Mouse (Mus musculus) cortical plate, adult 2 months (tissue): ENCODE measurements at regions not wholly inside any gene's neighbourhood (a gene's known extent, or its start where the extent isn't known, plus 50 kb on each side); places are given as distances from the start of the nearest gene placed in this dataset.

ENCODE experiments used
- CTCF ChIP-seq: fragments of 200-500 bp; IDR thresholded peaks from 2 replicates; pipeline ENCODE4 v1.5.1; 2011; ENCODE audit warnings: mild to moderate bottlenecking, control low read depth, low read length; ENCODE audit not compliant: insufficient read depth; ENCODE audit errors: extremely low read depth
- POLR2A ChIP-seq: fragments of 200-500 bp; IDR thresholded peaks from 2 replicates; pipeline ENCODE4 v1.6.1; 2011; ENCODE audit warnings: mild to moderate bottlenecking, low read length, control low read depth; ENCODE audit not compliant: insufficient read depth; ENCODE audit errors: extremely low read depth

DNA sequence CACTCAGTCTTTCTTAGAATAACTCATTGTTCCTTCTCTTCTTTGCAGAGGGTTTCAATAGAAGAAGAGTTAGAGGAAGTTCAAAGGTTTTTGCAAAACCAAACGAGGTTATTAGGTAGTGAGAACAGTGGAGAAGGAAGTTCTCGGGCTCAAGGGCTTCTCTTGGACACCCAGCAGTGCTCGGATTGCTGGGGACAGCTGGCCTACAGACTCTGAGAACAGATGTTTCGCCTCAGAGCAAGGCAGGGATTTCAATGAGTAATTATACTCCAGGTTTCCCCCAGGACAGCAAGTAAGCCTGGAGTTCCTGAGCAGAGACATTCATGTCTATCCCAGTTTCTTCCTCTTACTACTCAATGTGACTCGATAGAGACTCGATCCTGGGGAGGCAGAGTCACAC is 94.4 kb downstream of the Cd24a start:
- TF ChIP-seq POLR2A (no peak), CTCF (no peak)
